Mouse (Mus musculus) stomach, postnatal 0 days (tissue): ENCODE results near the gene Car15. TPM values are rescaled to one million over a fixed set of nuclear protein-coding genes. Genes with fewer than 3 reads are reported as not detected.

Experiments used
- ATAC-seq: fragments of 200-750 bp; cut with Nextera tagmentation; 2 replicates; pipeline ENCODE4 v1.8.0; 2017; ENCODE audit not compliant: low FRiP score, low TSS enrichment
- DNase-seq: peaks from one replicate; pipeline ENCODE4 v3.0.0-alpha.2; 2016; ENCODE audit warnings: low spot score
- H3K27ac ChIP-seq: fragments of 300-500 bp; sonication (generic); replicated peaks from 2 replicates; pipeline ENCODE4 v1.5.1; 2014; ENCODE audit warnings: mild to moderate bottlenecking, control low read depth
- H3K27me3 ChIP-seq: fragments of 300-500 bp; sonication (generic); 2 replicates; pipeline ENCODE4 v1.6.1; 2014; ENCODE audit warnings: low read length; ENCODE audit not compliant: control insufficient read depth, insufficient read depth
- H3K36me3 ChIP-seq: fragments of 300-500 bp; sonication (generic); 2 replicates; pipeline ENCODE4 v1.6.1; 2014; ENCODE audit warnings: low read length, mixed read lengths; ENCODE audit not compliant: control insufficient read depth, insufficient read depth
- H3K4me1 ChIP-seq: fragments of 300-500 bp; sonication (generic); replicated peaks from 2 replicates; pipeline ENCODE4 v1.6.1; 2014; ENCODE audit warnings: antibody characterized with exemption; ENCODE audit not compliant: control insufficient read depth, insufficient read depth
- H3K4me2 ChIP-seq: fragments of 300-500 bp; sonication (generic); replicated peaks from 2 replicates; pipeline ENCODE4 v1.6.1; 2014; ENCODE audit warnings: low read depth, mild to moderate bottlenecking, control low read depth, moderate library complexity
- H3K4me3 ChIP-seq: fragments of 300-500 bp; sonication (generic); 2 replicates; pipeline ENCODE4 v1.5.1; 2014; ENCODE audit warnings: low read depth, low read length, control low read depth
- H3K9ac ChIP-seq: fragments of 300-500 bp; sonication (generic); 2 replicates; pipeline ENCODE4 v1.6.1; 2014; ENCODE audit warnings: mild to moderate bottlenecking, low read length, control low read depth, mixed read lengths
- H3K9me3 ChIP-seq: fragments of 300-500 bp; sonication (generic); 2 replicates; pipeline ENCODE4 v1.6.1; 2016; ENCODE audit warnings: low read length; ENCODE audit not compliant: control insufficient read depth
- CTCF ChIP-seq: IDR thresholded peaks from 2 replicates; pipeline ENCODE4 v1.5.1; 2016; ENCODE audit warnings: antibody characterized with exemption, low read depth, mild to moderate bottlenecking, moderate library complexity
- EP300 ChIP-seq: optimal IDR thresholded peaks from 2 replicates; pipeline ENCODE3; 2016; ENCODE audit warnings: antibody characterized with exemption
- WGBS: fragments of 180-500 bp; shearing (Covaris S2); extraction: QIAGEN DNeasy Blood & Tissue Kit; methylation state at CpG from one replicate; pipeline ENCODE4 v1.1.7; 2014; 5-methylcytosine and 5-hydroxymethylcytosine counted together
- polyA plus RNA-seq: library from polyadenylated mRNA; unstranded; fragments of >200 nt; fragmentation: Nextera tagmentation; extraction: Ambion mirVana; gene quantifications from 2 replicates; pipeline ENCODE4 v1.2.1, GENCODE M21; 2015

Car15 gene
- polyA plus RNA-seq, 1 experiment from 2014 or later = 1.3 TPM

DNA sequence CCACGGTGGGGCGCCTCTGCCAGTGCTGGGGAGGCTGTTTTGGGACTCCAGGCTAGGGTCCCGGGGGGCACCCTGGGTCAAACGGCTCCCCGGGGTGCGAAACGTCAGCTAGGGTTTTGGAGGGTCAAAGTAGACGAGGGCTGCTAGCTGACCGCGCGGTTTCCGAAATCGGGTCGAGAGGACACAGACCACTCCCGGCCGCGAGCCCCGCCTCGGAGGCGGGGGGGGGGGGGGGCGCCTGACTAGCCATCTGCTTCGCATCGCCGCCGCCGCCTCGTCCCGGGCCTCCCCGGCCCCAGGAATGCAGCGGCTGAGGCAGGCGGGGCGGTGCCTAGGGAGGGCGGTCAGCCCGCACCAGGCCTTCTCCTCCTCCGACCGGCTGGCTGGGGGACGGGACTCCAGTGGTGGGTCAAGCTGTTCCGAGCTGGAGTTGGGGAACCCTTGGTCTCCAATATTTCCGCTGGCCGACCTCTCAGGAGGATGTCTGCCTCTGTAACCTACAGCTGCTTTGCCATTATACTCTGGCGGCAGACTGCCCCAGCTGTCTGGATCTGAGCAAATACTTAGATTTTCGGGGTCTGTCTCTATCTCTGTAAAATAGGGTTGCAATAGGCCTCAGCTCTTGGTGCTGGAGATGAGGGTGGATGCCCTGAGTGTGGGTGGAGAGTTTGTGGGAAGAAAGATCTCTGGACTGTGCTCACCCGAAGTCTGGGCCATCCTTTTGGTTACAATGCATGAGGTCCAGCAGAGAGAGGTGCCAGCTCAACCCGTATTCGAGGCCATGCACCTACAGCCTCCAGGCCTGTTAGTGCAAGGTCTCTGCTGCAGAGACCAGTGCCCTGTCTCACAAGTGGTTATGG lies 39.6 kb downstream of the Car15 start:
- H3K9ac ChIP-seq = peak overlapping the region; percentile 83
- peak overlapping the region; percentile 94 for H3K27ac ChIP-seq
- TF ChIP-seq EP300 (no peak), CTCF (no peak)
- peak; percentile 59; the same call in 1 of the 2 replicates for ATAC-seq
- H3K36me3 ChIP-seq = no peaks in the 10 kb centered on the region; the same call in 1 of the 2 replicates
- DNase-seq = peak; percentile 72
- H3K4me1 ChIP-seq = peaks cover 7% of the 10 kb centered on the region; the same call in 1 of the 2 replicates
- 9% methylated on average over 18 of the region's 45 CpGs for WGBS
- peak overlapping the region; percentile 69 for H3K4me2 ChIP-seq
- peaks cover 3% of the 10 kb centered on the region; the same call in 1 of the 2 replicates for H3K27me3 ChIP-seq
- peak overlapping the region; percentile 70 for H3K4me3 ChIP-seq
- no peaks in the 10 kb centered on the region for H3K9me3 ChIP-seq

DNA sequence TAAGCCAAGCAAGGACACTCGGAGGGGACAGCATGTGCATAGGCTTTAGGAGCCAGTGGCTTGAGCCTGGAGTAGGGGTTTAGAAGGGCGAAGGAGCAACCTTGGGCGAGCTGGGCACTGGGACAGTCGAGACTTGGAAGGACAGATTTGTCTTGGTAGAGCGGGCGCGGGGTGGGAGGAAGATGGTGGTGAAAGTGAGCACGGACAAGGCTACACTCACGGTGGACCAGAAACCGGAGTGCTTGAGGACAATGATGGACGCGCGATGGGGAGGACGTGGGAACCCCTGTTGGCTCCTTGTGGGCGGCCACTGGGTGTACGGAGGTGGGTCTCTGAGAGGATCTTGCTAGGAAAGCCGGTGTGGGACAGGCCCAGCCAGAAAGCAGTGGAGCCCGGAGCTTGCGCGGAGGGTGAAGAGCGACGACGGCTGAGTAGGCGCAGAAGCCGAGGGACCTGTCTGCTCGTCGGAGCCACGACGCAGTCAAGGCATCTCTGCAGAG lies 40.3 kb downstream of the Car15 start:
- Histone ChIP-seq H3K4me2 (peak overlapping the region; percentile 69), H3K27me3 (peaks cover 3% of the 10 kb centered on the region; the same call in 1 of the 2 replicates), H3K27ac (peak overlapping the region; percentile 94), H3K4me1 (peaks cover 7% of the 10 kb centered on the region; the same call in 1 of the 2 replicates), H3K9ac (peak overlapping the region; percentile 83), H3K4me3 (peak overlapping the region; percentile 70), H3K9me3 (no peaks in the 10 kb centered on the region), H3K36me3 (no peaks in the 10 kb centered on the region; the same call in 1 of the 2 replicates)
- ATAC-seq = 0 out of 2 replicates have a peak, but pooled peaks have one; percentile 0
- DNase-seq = no peak
- WGBS = 5% methylated on average over 29 of the region's 29 CpGs
- no peak for TF ChIP-seq CTCF
- TF ChIP-seq EP300 = no peak

- H3K4me1 ChIP-seq = peaks cover 2% of the 10 kb centered on the region; the same call in 1 of the 2 replicates
- no peaks in the 10 kb centered on the region; the same call in 1 of the 2 replicates for H3K36me3 ChIP-seq
These were observed 41.0 kb downstream of the Car15 start, which contains the start of gene Scarf2 for GRCm38 (mm10) chr16:17796971-17797811. Gene Scarf2, plus strand, starts transcription at chr16:17797282.

DNA sequence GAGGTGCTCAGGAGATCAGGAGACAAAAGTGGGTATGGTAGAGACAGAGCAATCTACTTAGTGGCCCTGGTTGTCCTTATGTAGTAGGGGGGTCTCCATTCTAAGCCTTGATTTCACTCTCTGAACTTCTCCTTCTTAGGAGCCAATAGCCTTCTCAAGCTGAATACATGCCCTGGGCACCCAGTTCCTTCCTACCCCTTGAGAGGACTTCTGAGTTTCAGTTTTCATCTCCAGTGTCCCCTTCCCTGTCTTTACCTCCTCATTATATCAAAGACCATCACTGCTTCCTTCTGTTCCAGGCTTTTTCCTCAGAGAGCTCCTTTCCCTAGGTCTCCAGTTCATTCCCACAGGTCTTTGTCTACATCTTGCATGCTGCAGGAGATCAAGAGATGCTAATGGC lies 41.6 kb downstream of the Car15 start:
- Histone ChIP-seq H3K4me3 (peak overlapping the region; percentile 70), H3K27me3 (peaks cover 3% of the 10 kb centered on the region; the same call in 1 of the 2 replicates), H3K9me3 (no peaks in the 10 kb centered on the region), H3K4me2 (peak overlapping the region; percentile 69), H3K36me3 (no peaks in the 10 kb centered on the region; the same call in 1 of the 2 replicates), H3K9ac (peak overlapping the region; percentile 83; the same call in 1 of the 2 replicates), H3K4me1 (peaks cover 2% of the 10 kb centered on the region; the same call in 1 of the 2 replicates), H3K27ac (peak overlapping the region; percentile 94)
- no peak for ATAC-seq
- no peak for DNase-seq
- no peak for TF ChIP-seq CTCF
- no peak for TF ChIP-seq EP300

More at GRCm38 (mm10) chr16:17796971-17797811, 41.0 kb downstream of the Car15 start, which contains the start of gene Scarf2:
- Histone ChIP-seq H3K4me2 (peak within 1 kb of the TSS; percentile 69), H3K9me3 (no peaks in the 10 kb centered on the region), H3K4me3 (peak within 1 kb of the TSS; percentile 70), H3K9ac (peak within 1 kb of the TSS; percentile 83), H3K27ac (peak within 1 kb of the TSS; percentile 94), H3K27me3 (peaks cover 3% of the 10 kb centered on the region; the same call in 1 of the 2 replicates)
- no peak for TF ChIP-seq EP300
- no peak for TF ChIP-seq CTCF
- ATAC-seq (peak; percentile 53; the same call in 1 of the 2 replicates), DNase-seq (peak; percentile 74)
- WGBS = 2% methylated on average over 62 of the region's 81 CpGs

GRCm38 (mm10) chr16:17795643-17796042 lies 42.5 kb downstream of the Car15 start:
- no peak overlapping the region for H3K4me2 ChIP-seq
- no peaks in the 10 kb centered on the region for H3K9me3 ChIP-seq
- DNase-seq (peak; percentile 71), ATAC-seq (peak; percentile 70)
- peaks cover 3% of the 10 kb centered on the region; the same call in 1 of the 2 replicates for H3K27me3 ChIP-seq
- peak overlapping the region; percentile 49; the same call in 1 of the 2 replicates for H3K27ac ChIP-seq
- no peak overlapping the region; the same call in 1 of the 2 replicates for H3K9ac ChIP-seq
- H3K36me3 ChIP-seq = no peaks in the 10 kb centered on the region; the same call in 1 of the 2 replicates
- WGBS = 67% methylated on average over 5 of the region's 5 CpGs
- H3K4me3 ChIP-seq = no peak overlapping the region
- peak; percentile 53 for TF ChIP-seq CTCF
- no peak for TF ChIP-seq EP300
- peaks cover 2% of the 10 kb centered on the region; the same call in 1 of the 2 replicates for H3K4me1 ChIP-seq
